Comparison of ENCODE assay signal across 19 mouse cellular contexts in the genomic region with DNA sequence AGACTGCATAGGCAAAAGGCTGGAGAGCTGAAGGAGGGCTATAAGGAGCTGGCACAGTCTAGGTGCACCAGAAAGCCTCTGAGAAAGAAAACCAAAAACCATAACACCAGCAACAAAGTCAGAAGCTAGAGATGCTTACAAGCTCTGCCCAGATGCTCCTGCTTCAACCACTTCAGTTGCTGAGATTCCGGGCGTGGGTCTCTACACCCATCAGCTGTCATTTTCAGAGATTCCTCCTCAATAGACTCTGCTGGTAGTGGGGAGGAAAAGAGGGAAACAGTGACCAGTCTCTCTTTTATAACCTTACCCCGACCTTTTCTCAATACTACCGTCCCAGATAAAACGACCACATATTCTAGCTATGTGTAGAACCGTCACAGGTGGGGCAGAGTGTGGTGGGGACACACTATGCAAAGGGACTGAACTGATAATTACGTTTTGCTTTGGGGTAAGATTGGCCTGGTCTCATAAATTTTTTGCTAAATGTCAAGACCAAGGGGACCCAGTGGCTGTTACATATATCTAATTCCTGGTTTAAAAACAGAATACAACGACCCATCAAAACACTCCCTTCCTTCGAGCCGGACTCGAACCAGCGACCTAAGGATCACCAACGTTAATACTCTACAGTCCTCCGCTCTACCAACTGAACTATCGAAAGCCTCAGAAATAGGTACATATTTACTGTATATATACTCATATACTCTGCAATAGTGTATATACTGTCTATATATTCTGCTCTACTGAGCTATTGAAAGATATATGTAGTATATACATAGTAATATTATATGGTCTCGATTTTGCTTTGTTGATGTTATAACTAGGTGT. TPM values are rescaled to one million over a fixed set of nuclear protein-coding genes. Genes with fewer than 3 reads are reported as not detected.
DNase-seq lines count a peak whose midpoint lies in the region; ATAC-seq and TF ChIP-seq lines count a peak whose summit lies in the region.
"Had no signal": no experiment of that assay in that cellular context is flagged by ENCODE, and none has a peak within 500 bp of the region (broad histone marks: within the 10 kb centered on the region; RNA-seq: fewer than 3 reads in every experiment).

No protein-coding gene starts in this region.

- peak; percentile 65 for DNase-seq in heart, adult 11 months
- DNase-seq in heart, adult 2 months: no peak
- DNase-seq in midbrain, embryonic 11.5 days (ENCODE audit: low spot score, missing footprints): peak; percentile 73
- DNase-seq in ES-CJ7 (ENCODE audit: low read depth, low spot score): peak; percentile 79
- DNase-seq in liver, embryonic 11.5 days (ENCODE audit: low spot score): peak; percentile 53
- DNase-seq in frontal cortex, postnatal 36 days (ENCODE audit: low spot score in 2 of 2): no peak
- DNase-seq: cerebellum, postnatal 14 days; gastrocnemius, postnatal 10 days; heart, postnatal 36 days; kidney, adult 8-10 months; lung, adult 2 months; lung, postnatal 36 days; thymus, postnatal 36 days had no signal

- H3K27ac ChIP-seq in heart, adult 2 months: no peak overlapping the region
- H3K27ac ChIP-seq in midbrain, embryonic 11.5 days (ENCODE audit: low read depth, low read length): no peak overlapping the region
- H3K27ac ChIP-seq in midbrain, embryonic 15.5 days: no peak overlapping the region
- H3K27ac ChIP-seq in liver, embryonic 11.5 days (ENCODE audit: low read depth, low read length): no peak overlapping the region
- H3K27ac ChIP-seq in intestine, postnatal 0 days (ENCODE audit: low read depth, low read length): no peak overlapping the region
- H3K27ac ChIP-seq: embryonic facial prominence, embryonic 13.5 days had no signal

- no peaks in the 10 kb centered on the region; the same call in 1 of the 2 replicates for H3K36me3 ChIP-seq in heart, adult 2 months (ENCODE audit: control insufficient read depth, insufficient read depth, low read length)
- no peaks in the 10 kb centered on the region for H3K36me3 ChIP-seq in midbrain, embryonic 11.5 days (ENCODE audit: control insufficient read depth, insufficient read depth, low read length)
- no peaks in the 10 kb centered on the region for H3K36me3 ChIP-seq in midbrain, embryonic 15.5 days (replicated peaks)
- H3K36me3 ChIP-seq in liver, embryonic 11.5 days (ENCODE audit: control insufficient read depth, insufficient read depth, low read length): no peaks in the 10 kb centered on the region
- no peaks in the 10 kb centered on the region for H3K36me3 ChIP-seq in intestine, postnatal 0 days (ENCODE audit: control insufficient read depth, insufficient read depth)
- H3K36me3 ChIP-seq: embryonic facial prominence, embryonic 13.5 days had no signal

- no peaks in the 10 kb centered on the region for H3K27me3 ChIP-seq in heart, adult 2 months (ENCODE audit: control insufficient read depth, insufficient read depth, low read length)
- no peaks in the 10 kb centered on the region for H3K27me3 ChIP-seq in midbrain, embryonic 11.5 days (ENCODE audit: control insufficient read depth, insufficient read depth, low read length)
- H3K27me3 ChIP-seq in midbrain, embryonic 15.5 days (replicated peaks): no peaks in the 10 kb centered on the region
- H3K27me3 ChIP-seq in liver, embryonic 11.5 days (replicated peaks; ENCODE audit: control insufficient read depth, insufficient read depth, low read length): no peaks in the 10 kb centered on the region
- no peaks in the 10 kb centered on the region for H3K27me3 ChIP-seq in intestine, postnatal 0 days (replicated peaks; ENCODE audit: control insufficient read depth, insufficient read depth, low read length)
- H3K27me3 ChIP-seq: embryonic facial prominence, embryonic 13.5 days had no signal

- no peak overlapping the region for H3K9ac ChIP-seq in heart, adult 2 months (ENCODE audit: low read depth, low read length)
- H3K9ac ChIP-seq in midbrain, embryonic 11.5 days (ENCODE audit: low read length): no peak overlapping the region
- H3K9ac ChIP-seq in midbrain, embryonic 15.5 days: no peak overlapping the region
- no peak overlapping the region for H3K9ac ChIP-seq in liver, embryonic 11.5 days (ENCODE audit: low read depth, low read length)
- H3K9ac ChIP-seq in intestine, postnatal 0 days (ENCODE audit: low read depth, low read length): no peak overlapping the region

- no peaks in the 10 kb centered on the region for H3K79me2 ChIP-seq in heart, adult 2 months (replicated peaks; ENCODE audit: control insufficient read depth, insufficient read depth, low read length)

- ATAC-seq in midbrain, embryonic 11.5 days (ENCODE audit: low FRiP score): no peak
- no peak for ATAC-seq in midbrain, embryonic 15.5 days (replicated peaks)
- no peak for ATAC-seq in liver, embryonic 11.5 days (replicated peaks; ENCODE audit: low FRiP score)
- ATAC-seq in intestine, postnatal 0 days: no peak
- ATAC-seq: hindbrain, embryonic 16.5 days had no signal

- H3K4me1 ChIP-seq in heart, adult 2 months (ENCODE audit: control insufficient read depth, insufficient read depth, low read length): peaks cover 1% of the 10 kb centered on the region; the same call in 1 of the 2 replicates
- H3K4me1 ChIP-seq in midbrain, embryonic 11.5 days (ENCODE audit: control insufficient read depth, insufficient read depth, low read length): peaks cover 8% of the 10 kb centered on the region
- H3K4me1 ChIP-seq in midbrain, embryonic 15.5 days: peaks cover 39% of the 10 kb centered on the region
- peaks cover 17% of the 10 kb centered on the region for H3K4me1 ChIP-seq in liver, embryonic 11.5 days (replicated peaks; ENCODE audit: control insufficient read depth, insufficient read depth, low read length)
- no peaks in the 10 kb centered on the region for H3K4me1 ChIP-seq in intestine, postnatal 0 days (replicated peaks; ENCODE audit: control insufficient read depth, insufficient read depth, low read length)

- 68% methylated on average over 16 of the region's 16 CpGs for WGBS in heart, adult 2 months
- WGBS in midbrain, embryonic 11.5 days: 54% methylated on average over 16 of the region's 16 CpGs
- WGBS in midbrain, embryonic 15.5 days: 55% methylated on average over 16 of the region's 16 CpGs
- WGBS in liver, embryonic 11.5 days: 44% methylated on average over 16 of the region's 16 CpGs
- 62% methylated on average over 16 of the region's 16 CpGs for WGBS in intestine, postnatal 0 days

- H3K4me2 ChIP-seq in midbrain, embryonic 11.5 days: no peak overlapping the region; the same call in 1 of the 2 replicates
- no peak overlapping the region for H3K4me2 ChIP-seq in midbrain, embryonic 15.5 days
- peak overlapping the region; percentile 59 for H3K4me2 ChIP-seq in liver, embryonic 11.5 days
- no peak overlapping the region for H3K4me2 ChIP-seq in intestine, postnatal 0 days (replicated peaks; ENCODE audit: low read depth)

- no peaks in the 10 kb centered on the region for H3K9me3 ChIP-seq in midbrain, embryonic 11.5 days (ENCODE audit: control insufficient read depth, low read length)
- H3K9me3 ChIP-seq in midbrain, embryonic 15.5 days: no peaks in the 10 kb centered on the region
- no peaks in the 10 kb centered on the region for H3K9me3 ChIP-seq in liver, embryonic 11.5 days (ENCODE audit: control insufficient read depth, low read length)
- no peaks in the 10 kb centered on the region for H3K9me3 ChIP-seq in intestine, postnatal 0 days (ENCODE audit: control insufficient read depth)
- H3K9me3 ChIP-seq: embryonic facial prominence, embryonic 13.5 days had no signal

- no peak for TF ChIP-seq EP300 in heart, adult 2 months (IDR thresholded peaks at IDR 0.05; ENCODE audit: insufficient read depth, low read depth, low read length)

- no peak for TF ChIP-seq POLR2A in heart, adult 2 months (IDR thresholded peaks at IDR 0.05; ENCODE audit: insufficient read depth, low read depth, low read length)

- no peak overlapping the region for H3K4me3 ChIP-seq in heart, adult 2 months
- no peak overlapping the region for H3K4me3 ChIP-seq in midbrain, embryonic 11.5 days (ENCODE audit: low read depth, low read length)
- no peak overlapping the region for H3K4me3 ChIP-seq in midbrain, embryonic 15.5 days
- H3K4me3 ChIP-seq in liver, embryonic 11.5 days (ENCODE audit: low read depth, low read length): peak overlapping the region; percentile 4
- no peak overlapping the region for H3K4me3 ChIP-seq in intestine, postnatal 0 days (ENCODE audit: low read depth, low read length)
- H3K4me3 ChIP-seq: myocyte had no signal

- intact Hi-C loops in heart, adult 2 months (cut with DNase I): no loop called here

- TF ChIP-seq CTCF in heart, adult 2 months (IDR thresholded peaks at IDR 0.05): no peak
- no peak for TF ChIP-seq CTCF in intestine, postnatal 0 days (IDR thresholded peaks at IDR 0.05; ENCODE audit: low read depth)

RNA-seq across cellular contexts. Expression of a gene that starts 4.7 kb away (rescaled TPM):
- total RNA-seq in heart, adult 2 months (2021): 1 to 10 TPM; 3.9 to 5.1 TPM
- polyA plus RNA-seq in heart, adult 2 months (2012; rRNA removed): 2.4 and 3.1 TPM in 2 replicates
- polyA plus RNA-seq in midbrain, embryonic 11.5 days (2014; fragmentation: Nextera tagmentation; extraction: Ambion mirVana): 14.0 and 14.9 TPM in 2 replicates
- polyA plus RNA-seq in midbrain, embryonic 15.5 days (2015; fragmentation: Nextera tagmentation; extraction: Ambion mirVana): 9.8 and 9.9 TPM in 2 replicates
- 13.1 and 13.4 TPM in 2 replicates for polyA plus RNA-seq in liver, embryonic 11.5 days (2014; fragmentation: Nextera tagmentation; extraction: Ambion mirVana)
- polyA plus RNA-seq in intestine, postnatal 0 days (2015; fragmentation: Nextera tagmentation; extraction: Ambion mirVana): 5.1 and 5.6 TPM in 2 replicates

RNA-seq across cellular contexts. Expression of a gene that starts 37.3 kb away (rescaled TPM):
- not detected for total RNA-seq in heart, adult 2 months (2021)
- polyA plus RNA-seq in heart, adult 2 months (2012; rRNA removed): 0.20 TPM in 1 of 2 replicates, not detected in the other
- polyA plus RNA-seq in midbrain, embryonic 11.5 days (2014; fragmentation: Nextera tagmentation; extraction: Ambion mirVana): not detected in 2 replicates
- polyA plus RNA-seq in midbrain, embryonic 15.5 days (2015; fragmentation: Nextera tagmentation; extraction: Ambion mirVana): 0.09 and 0.25 TPM in 2 replicates
- 1.8 and 2.2 TPM in 2 replicates for polyA plus RNA-seq in liver, embryonic 11.5 days (2014; fragmentation: Nextera tagmentation; extraction: Ambion mirVana)
- not detected in 2 replicates for polyA plus RNA-seq in intestine, postnatal 0 days (2015; fragmentation: Nextera tagmentation; extraction: Ambion mirVana)
- total RNA-seq: gastrocnemius, postnatal 10 days; heart, postnatal 36 days; neutrophil, adult 5-6 weeks had no signal
- polyA plus RNA-seq: embryonic facial prominence, embryonic 13.5 days; lung, adult 2 months had no signal

RNA-seq across cellular contexts. Expression of a gene that starts 59.4 kb away (rescaled TPM):
- 10 to 100 TPM; 14.8 to 15.8 TPM for total RNA-seq in heart, adult 2 months (2021)
- 1.5 and 5.3 TPM in 2 replicates for polyA plus RNA-seq in heart, adult 2 months (2012; rRNA removed)
- 69.4 and 77.9 TPM in 2 replicates for polyA plus RNA-seq in midbrain, embryonic 11.5 days (2014; fragmentation: Nextera tagmentation; extraction: Ambion mirVana)
- polyA plus RNA-seq in midbrain, embryonic 15.5 days (2015; fragmentation: Nextera tagmentation; extraction: Ambion mirVana): 52.2 and 55.1 TPM in 2 replicates
- polyA plus RNA-seq in liver, embryonic 11.5 days (2014; fragmentation: Nextera tagmentation; extraction: Ambion mirVana): 36.4 and 37.0 TPM in 2 replicates
- 15.6 and 17.2 TPM in 2 replicates for polyA plus RNA-seq in intestine, postnatal 0 days (2015; fragmentation: Nextera tagmentation; extraction: Ambion mirVana)

Comparison
In these comparisons a context has a peak if more than half of its experiments do, and no peak if none do; other contexts are left out.
1. DNase-seq: peak in heart, adult 11 months (single experiment), midbrain, embryonic 11.5 days (single experiment), ES-CJ7 (single experiment) and liver, embryonic 11.5 days (single experiment); none in heart, adult 2 months (0 of 2) and frontal cortex, postnatal 36 days (0 of 2).